In genomic region chr9:75100157-75100781, GRCm38 (mm10) we compare ENCODE assay signal across 33 mouse cellular contexts. TPM values are rescaled to one million over a fixed set of nuclear protein-coding genes. Genes with fewer than 3 reads are reported as not detected.
DNase-seq lines count a peak whose midpoint lies in the region; ATAC-seq and TF ChIP-seq lines count a peak whose summit lies in the region.
"Had no signal": no experiment of that assay in that cellular context is flagged by ENCODE, and none has a peak within 500 bp of the region (broad histone marks: within the 10 kb centered on the region; RNA-seq: fewer than 3 reads in every experiment).

No protein-coding gene starts in this region.

- no peak for TF ChIP-seq RAD21 in CH12.LX (IDR thresholded peaks at IDR 0.05; ENCODE audit: low read depth, low read length)

- no peak overlapping the region for H3K4me2 ChIP-seq in forebrain, embryonic 14.5 days (ENCODE audit: low read length)
- no peak overlapping the region for H3K4me2 ChIP-seq in forebrain, embryonic 15.5 days (replicated peaks)
- peak overlapping the region; percentile 46 for H3K4me2 ChIP-seq in CH12.LX (ENCODE audit: insufficient read depth, low read depth, poor library complexity, severe bottlenecking)
- H3K4me2 ChIP-seq: forebrain, embryonic 12.5 days; heart, embryonic 13.5 days; hindbrain, embryonic 12.5 days; liver, embryonic 12.5 days; midbrain, embryonic 11.5 days; neural tube, embryonic 12.5 days had no signal

- TF ChIP-seq CTCF in CH12.LX (conservative IDR thresholded peaks at IDR 0.05 in 1 of 2, IDR thresholded peaks at IDR 0.05 in 1 of 2; ENCODE audit: low read depth in 2 of 2, low read length in 2 of 2), result no peak

- in situ Hi-C loops in CH12.LX (cut with MboI; ENCODE audit: low pct_ligation_motif_present, low pct_unique_long_range_greater_than_20kb, low sequenced_read_pairs), result no loop called here

- H3K79me2 ChIP-seq in CH12.LX (replicated peaks; ENCODE audit: control insufficient read depth, extremely low read depth, insufficient read depth, poor library complexity, severe bottlenecking), result peaks cover 58% of the 10 kb centered on the region
- peaks cover 95% of the 10 kb centered on the region for H3K79me2 ChIP-seq in macrophage (ENCODE audit: inconsistent target)

- peak; percentile 55; the same call in 1 of the 2 replicates for TF ChIP-seq EP300 in CH12.LX (IDR thresholded peaks at IDR 0.05; ENCODE audit: low read length)

- TF ChIP-seq POLR2A in CH12.LX (IDR thresholded peaks at IDR 0.05; ENCODE audit: low read depth, low read length), result no peak

- dilution Hi-C loops in CH12.LX (cut with MboI; ENCODE audit: extremely low pct_ligation_motif_present, extremely low pct_unique_long_range_greater_than_20kb, low sequenced_read_pairs), result no loop called here

- H3K27me3 ChIP-seq in forebrain, embryonic 14.5 days (replicated peaks; ENCODE audit: control insufficient read depth, insufficient read depth, low read length), result no peaks in the 10 kb centered on the region
- H3K27me3 ChIP-seq in forebrain, embryonic 15.5 days, result no peaks in the 10 kb centered on the region
- no peaks in the 10 kb centered on the region for H3K27me3 ChIP-seq in CH12.LX (replicated peaks)
- H3K27me3 ChIP-seq: forebrain, embryonic 12.5 days; heart, embryonic 13.5 days; hindbrain, embryonic 12.5 days; liver, embryonic 12.5 days; neural tube, embryonic 12.5 days had no signal

- no peaks in the 10 kb centered on the region for H3K4me1 ChIP-seq in forebrain, embryonic 14.5 days (ENCODE audit: control insufficient read depth, insufficient read depth, low read length)
- H3K4me1 ChIP-seq in forebrain, embryonic 15.5 days, result 0 out of 2 replicates have a peak, but pooled peaks cover 4% of the 10 kb centered on the region
- H3K4me1 ChIP-seq in CH12.LX (ENCODE audit: control insufficient read depth in 1 of 2, insufficient read depth in 2 of 2), result peaks cover 12 to 83% of the 10 kb centered on the region in 2 experiments; a peak in 3 of 4 replicates
- H3K4me1 ChIP-seq: hindbrain, embryonic 12.5 days; liver, embryonic 12.5 days; neural tube, embryonic 12.5 days had no signal

- H3K27ac ChIP-seq in forebrain, embryonic 14.5 days (ENCODE audit: low read depth, low read length), result no peak overlapping the region
- H3K27ac ChIP-seq in forebrain, embryonic 15.5 days (replicated peaks), result no peak overlapping the region
- H3K27ac ChIP-seq in CH12.LX (ENCODE audit: insufficient read depth, low read depth) (peak overlapping the region; percentile 77), macrophage (peak overlapping the region; percentile 77)
- H3K27ac ChIP-seq: forebrain, embryonic 12.5 days; heart, adult 2 months; heart, embryonic 13.5 days; hindbrain, embryonic 12.5 days; hindbrain, postnatal 0 days; liver, embryonic 12.5 days; neural tube, embryonic 12.5 days had no signal

- no peaks in the 10 kb centered on the region for H3K36me3 ChIP-seq in forebrain, embryonic 14.5 days (ENCODE audit: control insufficient read depth, insufficient read depth, low read length)
- no peaks in the 10 kb centered on the region for H3K36me3 ChIP-seq in forebrain, embryonic 15.5 days
- H3K36me3 ChIP-seq in CH12.LX (replicated peaks in 1 of 2; ENCODE audit: control insufficient read depth in 1 of 2, insufficient read depth in 1 of 2, low read length in 1 of 2) (peaks cover 0 to 7% of the 10 kb centered on the region in 2 experiments), macrophage (ENCODE audit: inconsistent target) (no peaks in the 10 kb centered on the region)
- H3K36me3 ChIP-seq: forebrain, embryonic 12.5 days; heart, embryonic 13.5 days; hindbrain, embryonic 12.5 days; liver, embryonic 12.5 days; neural tube, embryonic 12.5 days had no signal

- no peak for ATAC-seq in forebrain, embryonic 14.5 days
- no peak for ATAC-seq in forebrain, embryonic 15.5 days (replicated peaks)
- ATAC-seq in CD4-positive, CD25-positive, alpha-beta regulatory T cell, adult 4 months, result no peak
- ATAC-seq: hindbrain, postnatal 0 days; intestine, embryonic 16.5 days; liver, embryonic 12.5 days; liver, postnatal 0 days; lung, postnatal 0 days; midbrain, embryonic 16.5 days had no signal

- no peak overlapping the region for H3K4me3 ChIP-seq in forebrain, embryonic 14.5 days (ENCODE audit: low read depth, low read length)
- H3K4me3 ChIP-seq in forebrain, embryonic 15.5 days, result no peak overlapping the region
- no peak overlapping the region for H3K4me3 ChIP-seq in CH12.LX (replicated peaks in 1 of 3; ENCODE audit: low read depth in 2 of 3, low read length in 2 of 3, poor library complexity in 1 of 3)
- H3K4me3 ChIP-seq in macrophage (ENCODE audit: inconsistent target), result no peak overlapping the region
- H3K4me3 ChIP-seq: erythroblast, embryonic 14.5 days; forebrain, embryonic 12.5 days; heart, adult 2 months; heart, embryonic 13.5 days; hindbrain, embryonic 12.5 days; liver, embryonic 12.5 days; neural tube, embryonic 12.5 days had no signal

- no peak overlapping the region for H3K9ac ChIP-seq in forebrain, embryonic 14.5 days (ENCODE audit: low read length)
- H3K9ac ChIP-seq in forebrain, embryonic 15.5 days (replicated peaks), result no peak overlapping the region
- H3K9ac ChIP-seq in CH12.LX (ENCODE audit: insufficient read depth, low read depth), result peak overlapping the region; percentile 39
- H3K9ac ChIP-seq: forebrain, embryonic 12.5 days; heart, embryonic 13.5 days; hindbrain, embryonic 12.5 days; liver, embryonic 12.5 days; liver, postnatal 0 days; neural tube, embryonic 12.5 days had no signal

- peak; percentile 2 for DNase-seq in forebrain, embryonic 14.5 days (ENCODE audit: low spot score)
- DNase-seq in CH12.LX (ENCODE audit: extremely low read depth), result peak; percentile 37
- DNase-seq in brain, adult 2 months (ENCODE audit: low read depth, low spot score), result peak; percentile 78
- DNase-seq in spleen, postnatal 36 days (ENCODE audit: low spot score in 2 of 2), result no peak
- no peak for DNase-seq in thymus, postnatal 10 days (ENCODE audit: low spot score in 2 of 2)
- DNase-seq: adrenal gland, adult 2 months; adrenal gland, postnatal 36 days; cerebellum, adult 11 months; cerebellum, adult 9-11 months; gastrocnemius, postnatal 14 days; heart, adult 2 months; kidney, adult 9 months; kidney, postnatal 10 days; layer of hippocampus, postnatal 36 days; left cerebral cortex, postnatal 4 days; liver, postnatal 0 days; right cerebral cortex, adult 18-20 months; right cerebral cortex, postnatal 4 days; thymus, postnatal 14 days had no signal

- H3K9me3 ChIP-seq in forebrain, embryonic 14.5 days (replicated peaks; ENCODE audit: control insufficient read depth, low read length), result no peaks in the 10 kb centered on the region
- no peaks in the 10 kb centered on the region for H3K9me3 ChIP-seq in forebrain, embryonic 15.5 days
- no peaks in the 10 kb centered on the region for H3K9me3 ChIP-seq in CH12.LX (replicated peaks; ENCODE audit: low read length)
- H3K9me3 ChIP-seq: forebrain, embryonic 12.5 days; heart, embryonic 13.5 days; hindbrain, embryonic 12.5 days; liver, embryonic 12.5 days; neural tube, embryonic 12.5 days had no signal

- WGBS in forebrain, embryonic 14.5 days, result 88% methylated on average over 8 of the region's 8 CpGs
- 85% methylated on average over 8 of the region's 8 CpGs for WGBS in forebrain, embryonic 15.5 days
- 1% methylated on average over 8 of the region's 8 CpGs for WGBS in macrophage (ENCODE audit: missing documents)

TF ChIP-seq in CH12.LX, 34 proteins besides CTCF, POLR2A, EP300 and RAD21:
- 0 out of 2 replicates have a peak, but pooled peaks have one; percentile 25 for TF ChIP-seq TBP (conservative IDR thresholded peaks at IDR 0.05; ENCODE audit: low read depth, low read length)
- no peak for TF ChIP-seq USF2 (conservative IDR thresholded peaks at IDR 0.05; ENCODE audit: low read depth, low read length)
- no peak for TF ChIP-seq CHD1 (IDR thresholded peaks at IDR 0.05; ENCODE audit: low read depth, low read length)
- 0 out of 2 replicates have a peak, but pooled peaks have one; percentile 29 for TF ChIP-seq MYC (IDR thresholded peaks at IDR 0.05; ENCODE audit: low read depth, low read length)
- TF ChIP-seq TCF12 (IDR thresholded peaks at IDR 0.05; ENCODE audit: low read depth, low read length), result peak; percentile 38; the same call in 1 of the 2 replicates
- no peak for TF ChIP-seq GABPA (IDR thresholded peaks at IDR 0.05; ENCODE audit: insufficient replicate concordance, low read depth, low read length)
- no peak for TF ChIP-seq ZNF384 (IDR thresholded peaks at IDR 0.05; ENCODE audit: low read depth, low read length)
- TF ChIP-seq RCOR1 (conservative IDR thresholded peaks at IDR 0.05; ENCODE audit: low read depth, low read length), result no peak
- TF ChIP-seq MEF2A (IDR thresholded peaks at IDR 0.05; ENCODE audit: borderline replicate concordance, low read depth, low read length), result peak; percentile 94
- 0 out of 2 replicates have a peak, but pooled peaks have one; percentile 44 for TF ChIP-seq ETS1 (conservative IDR thresholded peaks at IDR 0.05; ENCODE audit: low read depth, low read length)
- no peak for TF ChIP-seq IRF4 (IDR thresholded peaks at IDR 0.05; ENCODE audit: low read depth, low read length)
- peak; percentile 29; the same call in 1 of the 2 replicates for TF ChIP-seq SIN3A (IDR thresholded peaks at IDR 0.05; ENCODE audit: low read length)
- peak; percentile 88 for TF ChIP-seq MAFK (IDR thresholded peaks at IDR 0.05; ENCODE audit: insufficient replicate concordance, low read length)
- TF ChIP-seq BHLHE40 (IDR thresholded peaks at IDR 0.05; ENCODE audit: low read depth, low read length), result peak; percentile 47
- TF ChIP-seq ELF1 (IDR thresholded peaks at IDR 0.05; ENCODE audit: low read depth, low read length), result peak; percentile 32; the same call in 1 of the 2 replicates
- TF ChIP-seq MAX (IDR thresholded peaks at IDR 0.05; ENCODE audit: low read length), result no peak

RNA-seq across cellular contexts. Expression of gene Myo5a, which starts 29.5 kb away (rescaled TPM):
- polyA plus RNA-seq in forebrain, embryonic 14.5 days (2014; fragmentation: Nextera tagmentation; extraction: Ambion mirVana), result 23.9 and 33.5 TPM in 2 replicates
- polyA plus RNA-seq in forebrain, embryonic 15.5 days (2015; fragmentation: Nextera tagmentation; extraction: Ambion mirVana), result 33.5 and 33.6 TPM in 2 replicates
- total RNA-seq in CH12.LX (2012; rRNA removed), result 66.6 and 67.8 TPM in 2 replicates
- 55.0 and 65.7 TPM in 2 replicates for total RNA-seq in CH12.LX (2014; rRNA removed)
- polyA plus RNA-seq in CH12.LX (2012; ENCODE audit: insufficient read length, low read depth), result 94.6 and 107 TPM in 2 replicates
- total RNA-seq in macrophage (2018; cell fraction: chromatin; rRNA removed), result 1,000 to 10,000 TPM in 14 of 26 experiments, 100 to 1,000 TPM in 12; 274 to 2,515 (median 1,017) TPM
- 100 to 1,000 TPM; 215 to 918 (median 488) TPM for total RNA-seq in macrophage (2018; cell fraction: cytosol; rRNA removed)
- total RNA-seq in macrophage (2018; cell fraction: nucleus; rRNA removed), result 1,000 to 10,000 TPM in 7 of 26 experiments, 100 to 1,000 TPM in 19; 243 to 1,634 (median 599) TPM
- 290 to 945 TPM (median 467 TPM) in 3 replicates for polyA plus RNA-seq in macrophage (2018)
- 1 to 10 TPM; 6.0 to 8.2 TPM for polyA plus RNA-seq in CD4-positive, CD25-positive, alpha-beta regulatory T cell, adult 4 months (2017; shearing (Covaris generic))

Comparison
In these comparisons a context has a peak if more than half of its experiments do, and no peak if none do; other contexts are left out.
1. DNase-seq: peak in forebrain, embryonic 14.5 days (single experiment), CH12.LX (single experiment) and brain, adult 2 months (single experiment); none in spleen, postnatal 36 days (0 of 2) and thymus, postnatal 10 days (0 of 2).
2. H3K27ac ChIP-seq: peak in CH12.LX (single experiment) and macrophage (single experiment); none in forebrain, embryonic 14.5 days (single experiment) and forebrain, embryonic 15.5 days (single experiment).